11 mouse cellular contexts compared by ENCODE assay signal in genomic region chr7:127234777-127235176, GRCm38 (mm10). TPM values are rescaled to one million over a fixed set of nuclear protein-coding genes. Genes with fewer than 3 reads are reported as not detected.
DNase-seq lines count a peak whose midpoint lies in the region; ATAC-seq and TF ChIP-seq lines count a peak whose summit lies in the region.
"Had no signal": no experiment of that assay in that cellular context is flagged by ENCODE, and none has a peak within 500 bp of the region (broad histone marks: within the 10 kb centered on the region; RNA-seq: fewer than 3 reads in every experiment).

No protein-coding gene starts in this region.

- peaks cover 9% of the 10 kb centered on the region; the same call in 1 of the 2 replicates for H3K4me1 ChIP-seq in liver, adult 2 months (ENCODE audit: control insufficient read depth, insufficient read depth, low read length)
- H3K4me1 ChIP-seq in liver, postnatal 0 days (ENCODE audit: insufficient read depth), result peaks cover 16% of the 10 kb centered on the region
- peaks cover 10% of the 10 kb centered on the region; the same call in 1 of the 2 replicates for H3K4me1 ChIP-seq in forebrain, embryonic 11.5 days (replicated peaks; ENCODE audit: control insufficient read depth, insufficient read depth, low read length)
- peaks cover 7% of the 10 kb centered on the region for H3K4me1 ChIP-seq in limb, embryonic 11.5 days (ENCODE audit: control insufficient read depth, insufficient read depth, low read length)

- no peak for TF ChIP-seq CTCF in liver, adult 2 months (IDR thresholded peaks at IDR 0.05; ENCODE audit: low read depth, low read length)
- no peak for TF ChIP-seq CTCF in liver, postnatal 0 days (IDR thresholded peaks at IDR 0.05; ENCODE audit: low read depth)

- no peaks in the 10 kb centered on the region for H3K9me3 ChIP-seq in liver, postnatal 0 days (ENCODE audit: low read length)
- H3K9me3 ChIP-seq in forebrain, embryonic 11.5 days (ENCODE audit: control insufficient read depth, low read length), result no peaks in the 10 kb centered on the region; the same call in 1 of the 2 replicates
- peaks cover 2% of the 10 kb centered on the region; the same call in 1 of the 2 replicates for H3K9me3 ChIP-seq in limb, embryonic 11.5 days (ENCODE audit: control insufficient read depth, low read length)
- H3K9me3 ChIP-seq: stomach, embryonic 15.5 days had no signal

- peaks cover 4% of the 10 kb centered on the region; the same call in 1 of the 2 replicates for H3K79me2 ChIP-seq in liver, adult 2 months (ENCODE audit: control insufficient read depth, insufficient read depth, low read length)

- H3K27me3 ChIP-seq in liver, adult 2 months (ENCODE audit: control insufficient read depth, insufficient read depth, low read length), result no peaks in the 10 kb centered on the region
- H3K27me3 ChIP-seq in liver, postnatal 0 days (ENCODE audit: insufficient read depth, low read length), result no peaks in the 10 kb centered on the region
- no peaks in the 10 kb centered on the region for H3K27me3 ChIP-seq in forebrain, embryonic 11.5 days (ENCODE audit: control insufficient read depth, insufficient read depth, low read length)
- no peaks in the 10 kb centered on the region for H3K27me3 ChIP-seq in limb, embryonic 11.5 days (ENCODE audit: control insufficient read depth, insufficient read depth, low read length)
- H3K27me3 ChIP-seq: stomach, embryonic 15.5 days had no signal

- no peak for TF ChIP-seq EP300 in liver, postnatal 0 days (IDR thresholded peaks at IDR 0.05; ENCODE audit: low read depth)

- TF ChIP-seq POLR2A in liver, adult 2 months (IDR thresholded peaks at IDR 0.05; ENCODE audit: extremely low read depth, insufficient read depth, low read length), result no peak

- H3K9ac ChIP-seq in liver, adult 2 months (ENCODE audit: low read depth, low read length), result no peak overlapping the region
- no peak overlapping the region for H3K9ac ChIP-seq in liver, postnatal 0 days (replicated peaks)
- peak overlapping the region; percentile 27; the same call in 1 of the 2 replicates for H3K9ac ChIP-seq in forebrain, embryonic 11.5 days (ENCODE audit: low read length)
- no peak overlapping the region for H3K9ac ChIP-seq in limb, embryonic 11.5 days (ENCODE audit: low read length)
- H3K9ac ChIP-seq: stomach, embryonic 15.5 days had no signal

- H3K36me3 ChIP-seq in liver, adult 2 months (ENCODE audit: control insufficient read depth, insufficient read depth, low read length), result peaks cover 6% of the 10 kb centered on the region; the same call in 1 of the 2 replicates
- peaks cover 18% of the 10 kb centered on the region for H3K36me3 ChIP-seq in liver, postnatal 0 days (replicated peaks; ENCODE audit: insufficient read depth, low read length)
- H3K36me3 ChIP-seq in forebrain, embryonic 11.5 days (ENCODE audit: control insufficient read depth, insufficient read depth, low read length), result peaks cover 34% of the 10 kb centered on the region
- H3K36me3 ChIP-seq in limb, embryonic 11.5 days (ENCODE audit: control insufficient read depth, insufficient read depth, low read length), result peaks cover 40% of the 10 kb centered on the region

- no peak overlapping the region for H3K4me2 ChIP-seq in liver, postnatal 0 days (ENCODE audit: low read depth, low read length)
- peak overlapping the region; percentile 61; the same call in 1 of the 2 replicates for H3K4me2 ChIP-seq in forebrain, embryonic 11.5 days (ENCODE audit: low read depth, low read length, severe bottlenecking)
- H3K4me2 ChIP-seq in limb, embryonic 11.5 days (ENCODE audit: low read depth, severe bottlenecking), result no peak overlapping the region

- H3K27ac ChIP-seq in liver, adult 2 months (replicated peaks; ENCODE audit: insufficient read depth, low read depth, low read length), result no peak overlapping the region
- no peak overlapping the region for H3K27ac ChIP-seq in liver, postnatal 0 days (ENCODE audit: low read depth)
- H3K27ac ChIP-seq in forebrain, embryonic 11.5 days (ENCODE audit: low read depth, low read length), result no peak overlapping the region
- H3K27ac ChIP-seq in limb, embryonic 11.5 days (replicated peaks; ENCODE audit: low read depth, low read length), result no peak overlapping the region
- H3K27ac ChIP-seq: stomach, embryonic 15.5 days had no signal

- peak; percentile 37 for DNase-seq in liver, adult 2 months (ENCODE audit: extremely low read depth, low read depth, low spot score)
- DNase-seq in liver, postnatal 0 days, result no peak
- DNase-seq in adrenal gland, postnatal 14 days, result peak; percentile 48
- no peak for DNase-seq in forebrain, embryonic 11.5 days (ENCODE audit: low spot score)
- no peak for DNase-seq in limb, embryonic 11.5 days (ENCODE audit: low spot score)
- no peak for DNase-seq in layer of hippocampus, adult 18-20 months (ENCODE audit: low spot score in 2 of 2)
- DNase-seq in layer of hippocampus, postnatal 36 days, result no peak
- no peak for DNase-seq in kidney, postnatal 36 days
- DNase-seq: cerebellum, postnatal 36 days had no signal

- H3K4me3 ChIP-seq in liver, adult 2 months (ENCODE audit: insufficient read depth, low read depth, low read length), result no peak overlapping the region
- no peak overlapping the region for H3K4me3 ChIP-seq in liver, postnatal 0 days (ENCODE audit: low read depth, low read length)
- H3K4me3 ChIP-seq in forebrain, embryonic 11.5 days (ENCODE audit: low read depth, low read length), result peak overlapping the region; percentile 94; the same call in 1 of the 2 replicates
- 0 out of 2 replicates have a peak overlapping the region, but pooled peaks have one; percentile 94 for H3K4me3 ChIP-seq in limb, embryonic 11.5 days (ENCODE audit: low read depth, low read length)

- ATAC-seq in liver, postnatal 0 days, result no peak
- ATAC-seq in forebrain, embryonic 11.5 days (replicated peaks; ENCODE audit: low FRiP score), result no peak
- ATAC-seq in limb, embryonic 11.5 days (ENCODE audit: insufficient number of reproducible peaks, low FRiP score, low TSS enrichment, low read depth), result no peak
- ATAC-seq: intestine, embryonic 16.5 days had no signal

- WGBS in liver, adult 2 months, result 69% methylated on average over 2 of the region's 2 CpGs
- 95% methylated on average over 2 of the region's 2 CpGs for WGBS in liver, postnatal 0 days (ENCODE audit: insufficient replicate concordance)
- 90% methylated on average over 2 of the region's 2 CpGs for WGBS in forebrain, embryonic 11.5 days
- 94% methylated on average over 2 of the region's 2 CpGs for WGBS in limb, embryonic 11.5 days

RNA-seq across cellular contexts. Expression of gene Sept1, which starts 1.8 kb away (rescaled TPM):
- total RNA-seq in liver, adult 2 months (2014; rRNA removed), result 1.4 and 1.5 TPM in 2 replicates
- 3.5 and 4.0 TPM in 2 replicates for polyA plus RNA-seq in liver, adult 2 months (2012; rRNA removed)
- 16.7 and 17.3 TPM in 2 replicates for polyA plus RNA-seq in liver, postnatal 0 days (2015; fragmentation: Nextera tagmentation; extraction: Ambion mirVana)
- total RNA-seq in adrenal gland, postnatal 14 days (2021), result 11.2 and 35.8 TPM in 2 replicates
- polyA plus RNA-seq in forebrain, embryonic 11.5 days (2014; fragmentation: Nextera tagmentation; extraction: Ambion mirVana), result 32.8 and 36.6 TPM in 2 replicates
- polyA plus RNA-seq in limb, embryonic 11.5 days (2014; fragmentation: Nextera tagmentation; extraction: Ambion mirVana), result 23.1 and 29.3 TPM in 2 replicates
- total RNA-seq in layer of hippocampus, adult 18-20 months (2021), result 1 to 10 TPM; 5.9 to 7.9 TPM
- 1 to 10 TPM; 5.2 to 5.4 TPM for total RNA-seq in layer of hippocampus, postnatal 36 days (2021)

RNA-seq across cellular contexts. Expression of gene Zfp553, which starts 1.9 kb away (rescaled TPM):
- 2.3 and 2.9 TPM in 2 replicates for total RNA-seq in liver, adult 2 months (2014; rRNA removed)
- 3.5 and 4.5 TPM in 2 replicates for polyA plus RNA-seq in liver, adult 2 months (2012; rRNA removed)
- 4.0 and 5.3 TPM in 2 replicates for polyA plus RNA-seq in liver, postnatal 0 days (2015; fragmentation: Nextera tagmentation; extraction: Ambion mirVana)
- total RNA-seq in adrenal gland, postnatal 14 days (2021), result 10.0 and 13.8 TPM in 2 replicates
- 41.8 and 43.3 TPM in 2 replicates for polyA plus RNA-seq in forebrain, embryonic 11.5 days (2014; fragmentation: Nextera tagmentation; extraction: Ambion mirVana)
- polyA plus RNA-seq in limb, embryonic 11.5 days (2014; fragmentation: Nextera tagmentation; extraction: Ambion mirVana), result 24.2 and 29.1 TPM in 2 replicates
- total RNA-seq in layer of hippocampus, adult 18-20 months (2021), result 10 to 100 TPM; 22.4 TPM
- 10 to 100 TPM; 21.0 TPM for total RNA-seq in layer of hippocampus, postnatal 36 days (2021)

RNA-seq across cellular contexts. Expression of gene Zfp771, which starts 9.3 kb away (rescaled TPM):
- total RNA-seq in liver, adult 2 months (2014; rRNA removed), result 19.6 and 30.1 TPM in 2 replicates
- 52.8 and 57.7 TPM in 2 replicates for polyA plus RNA-seq in liver, adult 2 months (2012; rRNA removed)
- 15.5 and 17.8 TPM in 2 replicates for polyA plus RNA-seq in liver, postnatal 0 days (2015; fragmentation: Nextera tagmentation; extraction: Ambion mirVana)
- total RNA-seq in adrenal gland, postnatal 14 days (2021), result 25.9 and 28.1 TPM in 2 replicates
- polyA plus RNA-seq in forebrain, embryonic 11.5 days (2014; fragmentation: Nextera tagmentation; extraction: Ambion mirVana), result 53.8 and 62.5 TPM in 2 replicates
- polyA plus RNA-seq in limb, embryonic 11.5 days (2014; fragmentation: Nextera tagmentation; extraction: Ambion mirVana), result 65.6 and 69.0 TPM in 2 replicates
- total RNA-seq in layer of hippocampus, adult 18-20 months (2021), result 10 to 100 TPM; 62.6 to 66.0 TPM
- 10 to 100 TPM; 69.3 to 74.9 TPM for total RNA-seq in layer of hippocampus, postnatal 36 days (2021)

RNA-seq across cellular contexts. Expression of gene Dctpp1, which starts 25.7 kb away (rescaled TPM):
- total RNA-seq in liver, adult 2 months (2014; rRNA removed), result 61.5 and 70.2 TPM in 2 replicates
- polyA plus RNA-seq in liver, adult 2 months (2012; rRNA removed), result 70.7 and 73.4 TPM in 2 replicates
- polyA plus RNA-seq in liver, postnatal 0 days (2015; fragmentation: Nextera tagmentation; extraction: Ambion mirVana), result 96.8 and 107 TPM in 2 replicates
- total RNA-seq in adrenal gland, postnatal 14 days (2021), result 48.3 and 57.5 TPM in 2 replicates
- 265 and 279 TPM in 2 replicates for polyA plus RNA-seq in forebrain, embryonic 11.5 days (2014; fragmentation: Nextera tagmentation; extraction: Ambion mirVana)
- polyA plus RNA-seq in limb, embryonic 11.5 days (2014; fragmentation: Nextera tagmentation; extraction: Ambion mirVana), result 290 and 292 TPM in 2 replicates
- 10 to 100 TPM; 22.0 to 22.8 TPM for total RNA-seq in layer of hippocampus, adult 18-20 months (2021)
- total RNA-seq in layer of hippocampus, postnatal 36 days (2021), result 10 to 100 TPM; 21.0 to 21.9 TPM

RNA-seq across cellular contexts. Expression of gene Mylpf, which starts 26.1 kb away (rescaled TPM):
- 1.5 and 8.6 TPM in 2 replicates for total RNA-seq in liver, adult 2 months (2014; rRNA removed)
- polyA plus RNA-seq in liver, adult 2 months (2012; rRNA removed), result 0.71 and 0.93 TPM in 2 replicates
- polyA plus RNA-seq in liver, postnatal 0 days (2015; fragmentation: Nextera tagmentation; extraction: Ambion mirVana), result 19.7 and 94.3 TPM in 2 replicates
- 4.3 and 4.9 TPM in 2 replicates for total RNA-seq in adrenal gland, postnatal 14 days (2021)
- 11.2 and 11.3 TPM in 2 replicates for polyA plus RNA-seq in forebrain, embryonic 11.5 days (2014; fragmentation: Nextera tagmentation; extraction: Ambion mirVana)
- polyA plus RNA-seq in limb, embryonic 11.5 days (2014; fragmentation: Nextera tagmentation; extraction: Ambion mirVana), result 33.6 and 33.7 TPM in 2 replicates
- 1 to 10 TPM; 1.7 to 2.2 TPM for total RNA-seq in layer of hippocampus, adult 18-20 months (2021)
- total RNA-seq in layer of hippocampus, postnatal 36 days (2021), result 1 to 10 TPM in 1 of 2 experiments, not detected in 1; 1.1 TPM

Comparison
In these comparisons a context has a peak if more than half of its experiments do, and no peak if none do; other contexts are left out.
1. DNase-seq: peak in liver, adult 2 months (single experiment) and adrenal gland, postnatal 14 days (single experiment); none in liver, postnatal 0 days (single experiment), forebrain, embryonic 11.5 days (single experiment), limb, embryonic 11.5 days (single experiment), layer of hippocampus, adult 18-20 months (0 of 2), layer of hippocampus, postnatal 36 days (0 of 2) and kidney, postnatal 36 days (0 of 2).
2. H3K4me3 ChIP-seq: peak in forebrain, embryonic 11.5 days (single experiment) and limb, embryonic 11.5 days (single experiment); none in liver, adult 2 months (single experiment) and liver, postnatal 0 days (single experiment).